Mouse (Mus musculus) ES-E14 (cell line): ENCODE results near the gene Cox17. TPM values are rescaled to one million over a fixed set of nuclear protein-coding genes. Genes with fewer than 3 reads are reported as not detected.

Experiments used
- DNase-seq: peaks from one replicate; pipeline ENCODE4 v3.0.0-alpha.2; 2013; ENCODE audit warnings: low read depth, low spot score
- H3K27ac ChIP-seq: 2 replicates; pipeline ENCODE4 v1.5.1; 2012; ENCODE audit warnings: low read depth, mild to moderate bottlenecking, low read length, moderate library complexity, mixed read lengths; ENCODE audit not compliant: poor library complexity, insufficient read depth, severe bottlenecking
- H3K36me3 ChIP-seq: 2 replicates; pipeline ENCODE4 v1.6.1; 2012; ENCODE audit warnings: mild to moderate bottlenecking, low read length, moderate library complexity, mixed read lengths; ENCODE audit not compliant: control insufficient read depth, poor library complexity, insufficient read depth, severe bottlenecking
- H3K4me1 ChIP-seq, 2 experiments: fragments of 150-350 bp in 1 of 2; sonication (generic) in 1 of 2; 2 replicates each; pipeline ENCODE4 v1.6.1; 2012; ENCODE audit warnings: low read length in 2 of 2, mild to moderate bottlenecking in 1 of 2, mixed read lengths in 1 of 2; ENCODE audit not compliant: control insufficient read depth in 2 of 2, insufficient read depth in 2 of 2, poor library complexity in 1 of 2
- H3K4me3 ChIP-seq, 2 experiments: fragments of 150-350 bp in 1 of 2; sonication (generic) in 1 of 2; 2 replicates each; pipeline ENCODE4 v1.5.1; 2012; ENCODE audit warnings: low read length in 2 of 2, low read depth in 1 of 2, mild to moderate bottlenecking in 1 of 2, mixed read lengths in 1 of 2; ENCODE audit not compliant: insufficient read depth in 1 of 2, poor library complexity in 1 of 2, severe bottlenecking in 1 of 2
- H3K9ac ChIP-seq: 2 replicates; pipeline ENCODE4 v1.6.1; 2012; ENCODE audit warnings: low read depth, mild to moderate bottlenecking, low read length, mixed read lengths; ENCODE audit not compliant: poor library complexity, insufficient read depth, severe bottlenecking
- H3K9me3 ChIP-seq: fragments of 150-350 bp; sonication (generic); 2 replicates; pipeline ENCODE4 v1.6.1; 2012; ENCODE audit warnings: low read depth, mild to moderate bottlenecking, low read length; ENCODE audit not compliant: control insufficient read depth, insufficient read depth
- CHD2 ChIP-seq: IDR thresholded peaks from 2 replicates; pipeline ENCODE4 v1.6.1; 2014; ENCODE audit warnings: mild to moderate bottlenecking, low read depth, low read length, inconsistent platforms
- HCFC1 ChIP-seq: IDR thresholded peaks from 2 replicates; pipeline ENCODE4 v1.6.1; 2012; ENCODE audit warnings: low read length, inconsistent platforms, borderline replicate concordance; ENCODE audit not compliant: insufficient read depth
- MAFK ChIP-seq: IDR thresholded peaks from 2 replicates; pipeline ENCODE4 v1.6.1; 2014; ENCODE audit warnings: mild to moderate bottlenecking, low read depth, low read length, inconsistent platforms; ENCODE audit not compliant: insufficient read depth
- ZC3H11A ChIP-seq: IDR thresholded peaks from 2 replicates; pipeline ENCODE4 v1.6.1; 2012; ENCODE audit warnings: low read depth, mild to moderate bottlenecking, inconsistent platforms, low read length, borderline replicate concordance
- ZNF384 ChIP-seq: IDR thresholded peaks from 2 replicates; pipeline ENCODE4 v1.6.1; 2012; ENCODE audit warnings: low read depth, low read length, inconsistent platforms
- in situ Hi-C, 2 experiments: fragments of 600-800 bp; cut with MboI; formaldehyde crosslinking; loops; one replicate each; pipeline ENCODE4 v1.15.1; 2025; ENCODE audit warnings: low sequenced_read_pairs in 2 of 2, inconsistent platforms in 1 of 2; ENCODE audit not compliant: unreplicated experiment in 2 of 2
- total RNA-seq: library from RNA; depleted of rRNA; stranded (reverse); fragments of 300-350 nt; gene quantifications from 2 replicates; pipeline ENCODE4 v1.2.3, GENCODE M21; 2012

Gene Cox17
- total RNA-seq, 1 experiment: 249 TPM

DNA sequence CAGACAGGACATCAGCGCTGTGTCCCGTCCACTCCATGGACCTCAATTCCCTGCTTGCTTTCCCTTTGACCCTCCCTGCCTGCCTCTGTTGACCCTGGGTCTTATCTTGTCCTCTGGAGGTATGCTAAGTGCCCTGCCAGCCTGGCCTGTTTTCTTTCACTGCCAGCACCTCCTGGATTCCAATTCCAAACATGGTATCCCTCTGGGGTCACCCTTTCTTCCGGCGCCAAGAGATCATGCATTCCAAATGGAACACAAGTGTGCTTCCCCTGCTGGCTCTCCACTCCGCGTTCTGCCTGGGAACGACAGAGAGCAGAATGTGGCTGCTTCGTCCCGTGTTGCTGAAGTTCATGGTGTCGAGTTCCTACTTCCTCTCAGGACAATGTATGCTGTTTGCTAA lies 15.1 kb downstream of the Cox17 start, which contains the start of gene Popdc2:
TSS of gene Popdc2 (plus strand) at position 277 of the 400 bp plus-strand sequence.
- no peak for DNase-seq
- H3K36me3 ChIP-seq: no peaks in the 10 kb centered on the region
- no peaks in the 10 kb centered on the region for H3K4me1 ChIP-seq
- no peak within 1 kb of the TSS; the same call in 1 of the 2 replicates for H3K27ac ChIP-seq
- H3K4me3 ChIP-seq: no peak within 1 kb of the TSS
- H3K9ac ChIP-seq: no peak within 1 kb of the TSS
- TF ChIP-seq ZNF384 (no peak), ZC3H11A (no peak), HCFC1 (no peak), MAFK (no peak), CHD2 (no peak)
- H3K9me3 ChIP-seq: no peaks in the 10 kb centered on the region
- in situ Hi-C loops: no loop called here

- no peak overlapping the region for H3K4me3 ChIP-seq
- H3K4me1 ChIP-seq: no peaks in the 10 kb centered on the region
- DNase-seq: no peak
- no peaks in the 10 kb centered on the region for H3K9me3 ChIP-seq
- TF ChIP-seq ZNF384: no peak
- no peak for TF ChIP-seq MAFK
- TF ChIP-seq HCFC1: no peak
- no peak for TF ChIP-seq ZC3H11A
- in situ Hi-C loops: no loop called here
- H3K9ac ChIP-seq: no peak overlapping the region
- H3K27ac ChIP-seq: no peak overlapping the region
- no peaks in the 10 kb centered on the region for H3K36me3 ChIP-seq
Observed at GRCm38 (mm10) chr16:38362493-38363255, 15.9 kb downstream of the Cox17 start.

DNA sequence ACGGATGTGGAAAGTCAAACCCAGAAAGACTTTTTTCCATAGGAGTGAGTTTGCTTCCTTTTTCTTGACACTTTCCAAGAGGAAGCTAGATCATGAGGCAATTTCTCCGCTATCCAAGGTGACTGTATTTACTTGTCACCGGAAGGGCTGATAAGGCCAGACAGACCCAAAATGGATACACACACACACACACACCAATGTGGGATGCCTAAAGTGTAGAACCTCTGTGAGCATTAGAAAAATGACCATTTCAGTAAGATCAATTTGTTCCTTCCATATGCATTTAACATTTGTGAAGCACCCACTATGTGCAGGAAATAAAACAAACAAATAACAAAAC lies 16.4 kb downstream of the Cox17 start:
- no peaks in the 10 kb centered on the region for H3K9me3 ChIP-seq
- TF ChIP-seq ZC3H11A (no peak), MAFK (no peak), ZNF384 (no peak), HCFC1 (no peak), CHD2 (no peak)
- no peak overlapping the region for H3K4me3 ChIP-seq
- in situ Hi-C loops: no loop called here
- H3K27ac ChIP-seq: no peak overlapping the region
- no peaks in the 10 kb centered on the region for H3K36me3 ChIP-seq
- H3K9ac ChIP-seq: no peak overlapping the region
- DNase-seq: no peak
- H3K4me1 ChIP-seq: no peaks in the 10 kb centered on the region

- in situ Hi-C loops: no loop called here
- no peaks in the 10 kb centered on the region for H3K9me3 ChIP-seq
- DNase-seq: no peak
- TF ChIP-seq HCFC1: no peak
- no peak for TF ChIP-seq MAFK
- TF ChIP-seq CHD2: no peak
- TF ChIP-seq ZNF384: no peak
- TF ChIP-seq ZC3H11A: no peak
- peaks cover 0 to 2% of the 10 kb centered on the region in 2 experiments; a peak in 1 of 4 replicates for H3K4me1 ChIP-seq
- no peaks in the 10 kb centered on the region for H3K36me3 ChIP-seq
- H3K27ac ChIP-seq: no peak overlapping the region
- H3K4me3 ChIP-seq: no peak overlapping the region
- no peak overlapping the region for H3K9ac ChIP-seq
Observed at GRCm38 (mm10) chr16:38363657-38364056, 16.9 kb downstream of the Cox17 start.

DNA sequence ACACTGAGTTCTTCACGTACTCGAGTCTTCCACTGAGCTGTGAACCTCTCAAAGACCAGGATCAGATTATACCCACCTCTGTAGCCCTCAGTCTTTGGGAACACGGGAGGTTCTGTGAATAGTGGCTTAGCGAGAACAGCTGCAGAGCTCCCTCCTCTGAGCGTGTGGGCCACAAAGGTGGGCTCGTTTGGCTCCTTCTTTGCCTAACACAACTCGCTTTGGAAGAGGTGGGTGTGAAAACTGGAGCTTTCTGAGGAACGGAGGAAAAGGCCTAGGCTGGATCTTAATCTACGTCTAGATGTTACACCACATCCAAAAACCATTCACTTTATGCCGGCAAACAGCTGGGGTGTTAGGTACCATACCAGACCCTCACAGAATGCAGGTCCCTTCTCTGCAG lies 18.6 kb downstream of the Cox17 start:
- Histone ChIP-seq H3K4me1 (peaks cover 0 to 2% of the 10 kb centered on the region in 2 experiments; a peak in 1 of 4 replicates), H3K4me3 (no peak overlapping the region), H3K27ac (no peak overlapping the region), H3K9me3 (no peaks in the 10 kb centered on the region), H3K9ac (no peak overlapping the region), H3K36me3 (no peaks in the 10 kb centered on the region)
- no peak for DNase-seq
- TF ChIP-seq ZC3H11A: no peak
- no peak for TF ChIP-seq HCFC1
- TF ChIP-seq CHD2: no peak
- TF ChIP-seq MAFK: no peak
- TF ChIP-seq ZNF384: no peak
- in situ Hi-C loops: no loop called here
